Mouse (Mus musculus) spleen, adult 2 months (tissue): ENCODE results near the gene Scn2b.

Experiments used
- CTCF ChIP-seq: fragments of 200-500 bp; IDR thresholded peaks from 2 replicates; pipeline ENCODE4 v1.5.1; 2011; ENCODE audit warnings: mild to moderate bottlenecking, inconsistent platforms; ENCODE audit not compliant: insufficient read depth, insufficient read length, insufficient replicate concordance; ENCODE audit errors: extremely low read depth
- POLR2A ChIP-seq: fragments of 200-500 bp; IDR thresholded peaks from 2 replicates; pipeline ENCODE4 v1.6.1; 2011; ENCODE audit warnings: low read depth, low read length, inconsistent platforms

GRCm38 (mm10) chr9:45120567-45120966 is 3.0 kb downstream of the Scn2b start:
- TF ChIP-seq POLR2A (no peak), CTCF (no peak)
